Mouse (Mus musculus): Measurements from ENCODE around the gene Syne3.

DNA sequence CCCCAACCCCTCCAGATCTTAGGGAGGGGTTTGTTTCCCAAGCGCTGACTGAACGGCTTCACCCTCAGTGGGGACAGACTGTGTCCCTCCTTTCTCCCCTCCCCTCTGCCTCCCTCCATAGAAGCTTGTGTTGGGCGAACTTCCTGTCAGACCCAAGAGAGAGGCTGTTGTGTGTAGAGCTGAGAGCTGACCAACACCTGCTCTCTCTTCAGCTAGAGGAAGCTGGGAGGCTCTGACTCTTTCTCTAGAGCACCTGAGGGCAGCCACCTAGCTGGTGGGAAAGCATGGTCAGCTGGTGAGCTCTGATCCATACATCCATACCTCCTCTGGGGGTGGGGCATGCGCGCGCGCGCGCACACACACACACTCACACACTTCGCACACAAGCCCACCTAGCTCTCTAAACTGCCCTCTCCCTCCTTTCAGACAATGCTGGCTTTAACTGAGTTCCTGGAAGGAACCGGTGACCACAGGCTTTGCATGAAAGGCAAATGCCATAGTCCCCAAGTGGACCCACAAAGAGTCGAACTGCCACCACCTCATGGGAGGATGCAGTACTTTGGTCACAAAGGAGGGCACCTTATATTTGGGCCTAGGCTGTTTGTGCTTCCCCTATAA lies 14.2 kb downstream of the Syne3 start:
- TF ChIP-seq EP300 (IDR thresholded peaks at IDR 0.05; ENCODE audit: low read depth in 1 of 2, low read length in 2 of 2) (no peak), CTCF (IDR thresholded peaks at IDR 0.05 in 2 of 3, conservative IDR thresholded peaks at IDR 0.05 in 1 of 3; ENCODE audit: control insufficient read depth in 1 of 3, insufficient read depth in 1 of 3, low read depth in 2 of 3, low read length in 3 of 3, poor library complexity in 1 of 3, severe bottlenecking in 1 of 3) (no peak), ZMIZ1 (IDR thresholded peaks at IDR 0.05; ENCODE audit: low read depth, low read length) (no peak), JUND (IDR thresholded peaks at IDR 0.05; ENCODE audit: low read depth, low read length) (no peak), NELFE (IDR thresholded peaks at IDR 0.05; ENCODE audit: low read depth, low read length) (no peak), POLR2A (IDR thresholded peaks at IDR 0.05; ENCODE audit: control insufficient read depth in 1 of 2, insufficient read depth in 1 of 2, low read depth in 1 of 2, low read length in 2 of 2, poor library complexity in 1 of 2) (no peak)
